Mouse (Mus musculus): ENCODE measurements at regions not wholly inside any gene's neighbourhood (a gene's known extent, or its start where the extent isn't known, plus 50 kb on each side); places are given as distances from the start of the nearest gene placed in this dataset.

- ATAC-seq (replicated peaks in 1 of 2; ENCODE audit: insufficient read depth in 1 of 2, low FRiP score in 2 of 2, low TSS enrichment in 1 of 2, low read depth in 1 of 2, poor library complexity in 2 of 2, severe bottlenecking in 2 of 2), result no peak
Measured at GRCm38 (mm10) chr4:71839803-71840773, 82.3 kb upstream of the Gm11232 start.

DNA sequence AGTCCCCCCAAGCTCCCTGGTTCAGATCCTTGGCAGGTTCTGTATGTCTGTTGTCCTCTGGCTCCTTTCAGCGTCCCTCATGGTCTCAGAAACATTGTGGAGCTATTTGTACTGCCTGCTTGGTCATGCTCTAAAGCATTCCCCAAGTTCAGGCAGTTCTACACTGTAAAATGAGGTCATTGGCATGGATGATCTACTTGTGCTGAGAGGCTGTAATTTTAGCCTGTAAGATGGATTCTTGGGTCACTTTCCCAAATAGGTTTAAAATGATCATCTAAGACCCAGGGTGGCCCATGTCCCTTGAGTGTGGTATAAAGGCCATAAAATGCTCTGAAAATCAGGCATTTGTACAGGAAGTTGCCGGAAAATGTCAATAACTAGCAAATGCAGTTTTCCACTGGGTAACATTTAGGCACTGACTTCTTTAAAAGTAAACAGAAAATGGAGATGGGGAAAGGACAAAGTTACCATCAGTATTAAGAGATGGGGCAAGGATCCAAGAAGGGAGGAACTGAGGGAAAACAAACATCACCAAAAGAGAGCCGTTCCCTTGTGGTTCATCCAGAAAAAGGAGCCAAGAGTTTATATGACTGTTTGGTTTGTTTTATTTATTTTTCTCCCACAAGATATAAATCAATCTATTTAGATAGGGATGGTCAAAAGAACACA, 81.5 kb upstream of the Gm11232 start:
- no peak for ATAC-seq (replicated peaks in 1 of 2; ENCODE audit: insufficient read depth in 1 of 2, low FRiP score in 2 of 2, low TSS enrichment in 1 of 2, low read depth in 1 of 2, poor library complexity in 2 of 2, severe bottlenecking in 2 of 2)

DNA sequence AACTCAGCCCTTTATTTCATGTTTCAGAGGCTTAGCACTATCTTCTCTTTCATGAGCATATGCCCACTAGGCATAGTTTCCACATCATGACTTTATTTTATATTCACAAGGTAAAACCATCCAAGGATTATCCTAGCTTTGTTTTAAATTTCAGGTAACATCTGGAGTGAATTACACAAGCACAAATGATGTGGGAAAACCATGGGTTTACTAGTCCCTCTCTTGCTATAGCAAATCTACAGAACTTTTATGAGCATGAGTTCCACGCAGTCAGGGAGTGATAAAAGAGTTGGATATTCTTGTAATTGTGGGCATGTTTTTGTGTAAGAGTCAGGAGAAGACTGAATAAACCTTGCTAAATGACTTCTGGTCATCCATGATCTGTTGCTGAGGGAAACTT, 78.0 kb upstream of the Gm11232 start:
- ATAC-seq (replicated peaks in 1 of 2; ENCODE audit: insufficient read depth in 1 of 2, low FRiP score in 2 of 2, low TSS enrichment in 1 of 2, low read depth in 1 of 2, poor library complexity in 2 of 2, severe bottlenecking in 2 of 2), result no peak

- no peak for ATAC-seq (replicated peaks in 1 of 2; ENCODE audit: insufficient read depth in 1 of 2, low FRiP score in 2 of 2, low TSS enrichment in 1 of 2, low read depth in 1 of 2, poor library complexity in 2 of 2, severe bottlenecking in 2 of 2)
Measured at GRCm38 (mm10) chr4:71811444-71811843, 53.7 kb upstream of the Gm11232 start.

- ATAC-seq (replicated peaks in 1 of 2; ENCODE audit: insufficient read depth in 1 of 2, low FRiP score in 2 of 2, low TSS enrichment in 1 of 2, low read depth in 1 of 2, poor library complexity in 2 of 2, severe bottlenecking in 2 of 2), result no peak
Measured at GRCm38 (mm10) chr4:71808271-71808670, 50.5 kb upstream of the Gm11232 start.

Data from hematopoietic stem cell, adult 5-6 weeks (primary cell).